Mouse (Mus musculus) brain, adult 2 months (tissue): Measurements from ENCODE around the gene Mdfic.
A peak's percentile ranks its signal among the peaks of the same experiment; 100 is the strongest.
"Not testable (repeated sequence)": the region's sequence is repeated elsewhere in the genome, so short reads cannot be mapped to it uniquely, and the experiment has no call there.

Experiments used
- DNase-seq: peaks from one replicate; pipeline ENCODE4 v3.0.0; 2011; ENCODE audit warnings: low read depth, low spot score

The Mdfic gene

DNA sequence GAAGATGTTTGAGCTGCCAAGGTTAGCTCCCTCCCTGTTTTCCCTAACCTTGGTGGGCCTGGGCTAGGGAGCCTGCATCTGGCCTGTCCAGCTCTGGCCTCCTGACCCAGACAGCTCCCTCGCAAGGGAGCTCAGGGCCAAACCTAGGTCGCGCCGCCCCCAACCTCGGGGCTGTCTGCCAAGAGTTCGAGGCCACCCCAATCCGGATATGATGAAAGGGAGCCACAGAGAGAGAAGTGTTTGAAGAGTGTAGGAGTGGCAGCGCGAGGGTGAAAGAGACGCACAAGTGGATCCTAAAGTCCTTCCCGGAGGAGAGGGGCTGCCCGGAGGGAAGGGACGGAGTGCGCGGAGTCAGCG is at the start of gene Mdfic:
Gene Mdfic (plus strand): TSS at position 201 of the 357 bp plus-strand sequence.
- no peak for DNase-seq

DNA sequence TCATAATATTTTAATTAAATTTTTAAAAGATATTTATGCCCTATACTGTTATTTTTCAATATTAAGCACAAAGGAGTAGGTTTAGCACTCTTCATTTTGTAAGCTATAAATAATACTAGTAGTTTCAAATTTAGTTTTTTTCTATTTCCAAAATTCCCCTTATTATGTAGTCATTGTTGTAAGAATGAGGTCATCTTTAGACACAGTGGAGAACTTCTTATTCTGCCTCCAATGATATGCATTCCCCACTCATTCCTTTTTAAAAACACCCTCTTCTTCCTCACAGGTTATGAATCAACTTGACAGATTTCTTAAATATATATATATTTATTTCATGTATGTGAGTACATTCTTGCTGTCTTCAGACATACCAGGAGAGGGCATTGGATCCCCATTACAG is 49.1 kb upstream of the Mdfic start:
- no peak for DNase-seq

DNA sequence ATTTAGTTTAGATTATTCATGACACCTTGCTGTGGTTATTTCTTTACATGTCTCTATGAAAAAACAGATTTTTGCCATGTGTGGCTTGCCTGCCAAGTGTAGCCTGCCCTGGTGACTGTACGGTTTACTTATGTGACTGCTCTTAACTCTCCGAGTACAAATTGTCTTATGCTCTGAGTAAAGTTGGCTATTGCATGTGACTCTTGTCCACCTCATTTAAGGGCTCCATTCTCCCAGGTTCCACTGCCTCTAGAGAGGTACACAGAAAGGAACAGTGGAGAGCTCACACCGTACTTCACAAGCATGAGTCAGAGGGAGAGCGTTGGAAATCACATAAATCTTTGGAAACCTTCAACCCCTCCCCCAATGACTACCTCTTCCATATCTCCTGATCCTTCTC is 10.4 kb upstream of the Mdfic start:
- no peak for DNase-seq

DNA sequence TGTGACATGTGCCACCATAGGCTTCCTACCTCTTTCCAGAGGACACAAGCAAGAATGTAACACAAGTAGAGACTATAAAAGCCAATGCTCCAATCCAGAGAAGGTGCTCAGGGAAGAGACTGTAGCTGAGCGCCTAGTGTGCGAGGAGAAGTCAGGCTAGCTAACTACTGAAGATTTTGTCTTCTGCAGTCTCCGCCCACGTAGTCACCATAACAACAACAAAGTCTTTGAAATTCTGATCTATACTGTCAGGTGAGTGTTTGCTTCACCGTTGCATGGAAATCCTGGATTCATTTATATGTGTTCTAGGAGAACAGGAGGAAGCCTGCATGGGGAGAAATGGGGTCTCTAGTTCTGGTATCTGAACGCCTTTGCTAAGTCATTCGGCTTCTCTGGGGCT is 9.8 kb upstream of the Mdfic start:
- no peak for DNase-seq

DNA sequence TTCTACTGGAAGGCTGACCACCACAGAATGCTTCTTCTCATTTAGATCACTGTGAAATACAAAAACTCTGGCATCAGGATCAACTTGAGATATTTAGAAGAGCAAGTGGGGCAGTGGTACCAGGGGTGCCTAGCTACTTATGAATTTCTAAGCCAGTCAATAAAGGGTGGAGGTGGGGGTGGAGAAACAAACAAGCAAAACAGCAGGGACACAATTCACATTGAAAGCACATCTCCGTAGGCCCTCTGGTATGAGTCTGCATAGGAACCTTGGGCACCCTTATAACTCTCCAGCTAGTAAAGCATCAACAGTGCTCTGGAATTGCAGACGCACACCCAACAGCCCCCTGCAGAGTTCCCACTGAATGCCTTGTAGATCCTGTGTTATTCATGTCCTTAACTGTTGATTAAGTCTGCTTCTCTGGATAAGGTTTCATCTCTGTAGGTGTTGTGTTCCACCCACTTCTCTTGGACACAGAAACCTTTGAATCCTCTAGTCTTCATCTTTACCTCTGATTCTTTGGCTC is 7.5 kb upstream of the Mdfic start:
- no peak for DNase-seq

DNA sequence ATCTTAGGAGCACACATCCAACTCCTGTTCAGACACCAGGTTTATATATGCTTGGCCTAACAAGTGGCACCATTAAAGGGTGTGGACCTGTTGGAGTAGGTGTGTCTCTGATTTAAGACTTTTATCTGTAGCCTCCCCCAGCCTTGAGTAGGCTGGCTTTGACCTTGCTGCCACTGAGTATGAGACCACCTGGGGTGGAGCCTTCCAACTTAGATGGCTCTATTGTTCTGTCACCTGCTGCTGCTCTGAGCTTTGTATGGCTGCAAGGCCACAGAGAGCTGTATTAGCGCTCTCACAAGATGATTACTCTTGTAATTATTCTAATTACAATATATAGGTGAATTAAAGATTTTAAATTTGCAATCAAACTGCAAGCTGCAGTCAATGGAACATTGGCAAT is 6.4 kb upstream of the Mdfic start:
- not testable (repeated sequence) for DNase-seq

DNA sequence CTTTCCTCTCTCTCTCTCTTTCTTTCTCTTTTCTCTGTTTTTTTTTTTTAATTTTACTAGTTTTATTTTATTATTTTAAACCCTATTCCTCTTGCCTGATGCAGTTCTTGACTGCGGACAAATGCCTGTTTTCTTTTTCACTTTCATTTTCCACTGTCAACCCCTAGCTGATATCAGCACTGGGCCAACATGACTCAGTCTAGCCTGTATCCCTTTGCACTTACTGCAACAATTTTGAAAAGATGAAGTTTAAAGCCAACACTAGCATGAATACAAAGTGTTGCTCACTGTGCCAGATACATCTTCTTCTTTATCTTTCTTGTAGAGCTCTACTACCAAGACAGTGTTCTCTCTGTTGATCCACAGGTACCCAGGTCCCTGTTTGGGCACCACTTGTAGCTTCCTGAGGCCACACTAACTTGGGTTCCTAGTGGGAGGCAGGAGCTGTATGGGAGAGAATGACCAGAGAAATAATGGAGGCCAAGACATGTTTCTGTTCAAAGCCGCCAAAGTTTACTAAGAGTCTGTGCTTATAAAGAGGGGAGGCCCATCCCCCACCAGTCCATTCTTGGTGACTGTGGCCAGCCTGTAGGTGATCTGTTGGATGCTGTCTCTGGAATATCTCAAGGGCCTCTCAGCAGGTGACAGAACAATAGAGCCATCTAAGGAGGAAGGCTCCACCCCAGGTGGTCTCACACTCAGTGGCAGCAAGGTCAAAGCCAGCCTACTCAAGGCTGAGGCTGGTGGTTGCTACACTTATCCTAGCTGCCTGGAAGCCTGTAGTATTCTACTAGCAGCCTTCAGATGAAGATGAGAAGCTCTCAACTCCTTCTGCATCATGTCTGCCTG is 5.2 kb upstream of the Mdfic start:
- no peak for DNase-seq

DNA sequence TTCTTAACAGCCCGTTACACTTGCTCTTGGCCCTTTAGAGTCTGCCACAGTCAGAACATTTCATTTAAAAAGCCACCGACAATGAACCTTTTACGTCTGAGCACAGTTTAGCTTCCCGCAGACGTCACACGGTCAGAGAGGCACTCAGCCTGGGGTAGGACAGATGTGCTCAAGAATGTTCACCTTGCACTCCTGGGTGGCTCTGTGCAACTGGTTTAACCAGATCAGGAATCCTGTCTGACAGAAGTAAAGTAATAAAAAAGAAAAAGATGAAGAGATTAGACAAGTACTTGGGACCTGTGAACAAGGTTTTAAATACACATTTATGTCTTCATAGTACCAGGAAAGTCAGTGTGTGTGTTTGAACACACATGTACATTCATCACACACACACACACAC is 542 bp upstream of the Mdfic start:
- no peak for DNase-seq

DNA sequence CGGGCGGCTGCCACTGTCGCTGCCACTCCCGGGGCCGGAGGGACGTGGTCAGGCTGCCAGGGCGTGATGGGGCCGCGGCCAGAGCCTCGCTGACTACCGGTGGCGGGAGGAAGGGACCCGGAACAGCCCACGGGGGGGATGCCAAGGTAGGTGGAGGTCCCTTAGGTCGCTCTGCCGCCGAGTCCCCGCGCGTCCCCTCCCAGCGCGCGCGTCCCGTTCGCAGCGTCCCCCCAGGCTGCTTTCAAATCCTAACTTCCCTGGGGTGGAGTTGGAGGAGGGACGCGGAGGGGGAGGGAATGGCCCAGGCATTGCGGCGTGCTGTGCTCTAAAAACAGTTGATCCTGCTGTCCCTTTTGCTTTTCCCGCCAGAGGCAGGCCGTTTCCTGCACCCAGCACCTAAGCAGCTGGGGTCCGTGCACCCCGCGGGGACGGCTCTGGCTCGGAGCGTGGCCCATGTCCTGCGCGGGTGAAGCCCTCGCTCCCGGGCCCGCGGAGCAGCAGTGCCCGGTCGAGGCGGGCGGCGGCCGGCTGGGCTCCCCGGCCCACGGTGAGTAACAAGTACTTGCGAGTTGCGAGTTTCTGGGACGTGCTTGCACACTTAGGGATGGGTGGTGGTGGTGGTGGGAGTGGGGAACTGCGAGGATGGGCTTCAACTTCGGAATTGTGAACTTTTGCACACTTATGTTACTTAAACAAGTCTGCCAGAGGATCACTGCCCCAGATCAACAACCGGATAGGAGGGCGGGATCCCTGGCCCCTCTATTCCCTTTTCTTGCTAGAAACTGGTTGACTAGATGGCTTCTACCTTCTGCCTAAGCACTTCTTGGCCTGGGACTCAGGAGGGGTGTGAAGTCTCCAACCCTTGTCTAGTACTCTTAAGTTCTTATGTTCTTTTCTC is 606 bp downstream of the Mdfic start:
- DNase-seq, result no peak

DNA sequence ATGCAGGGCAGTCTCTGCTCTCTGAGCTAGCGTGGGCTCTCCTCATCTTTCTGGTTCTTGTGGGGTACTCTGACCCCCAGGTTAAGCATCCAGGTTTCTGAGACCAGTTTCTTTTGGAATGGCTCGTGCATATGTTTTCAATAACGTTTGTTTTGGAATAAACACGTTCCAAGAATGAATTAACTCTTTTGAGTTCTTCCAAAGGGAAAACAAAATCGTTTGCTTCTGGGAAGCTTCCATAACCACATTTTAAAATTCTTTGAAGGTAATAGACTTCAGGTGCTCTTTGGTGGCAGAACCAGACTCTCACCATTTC is 1.2 kb downstream of the Mdfic start:
- DNase-seq, result no peak

DNA sequence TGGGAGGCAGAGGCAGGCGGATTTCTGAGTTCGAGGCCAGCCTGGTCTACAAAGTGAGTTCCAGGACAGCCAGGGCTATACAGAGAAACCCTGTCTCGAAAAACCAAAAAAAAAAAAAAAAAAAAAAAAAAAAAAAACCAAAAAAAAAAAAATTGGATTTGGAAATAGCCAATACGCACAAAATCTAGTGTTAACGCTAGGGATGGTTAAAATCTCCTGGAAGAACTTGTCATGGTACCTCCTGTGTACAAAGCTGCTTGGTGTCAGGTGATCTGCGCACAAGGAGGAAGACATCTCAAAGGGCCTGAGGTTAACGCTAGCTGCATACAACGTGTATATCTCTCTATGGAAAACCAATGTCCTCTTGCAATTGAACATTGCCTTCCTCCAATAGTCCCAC is 2.2 kb downstream of the Mdfic start:
- DNase-seq, result not testable (repeated sequence)

DNA sequence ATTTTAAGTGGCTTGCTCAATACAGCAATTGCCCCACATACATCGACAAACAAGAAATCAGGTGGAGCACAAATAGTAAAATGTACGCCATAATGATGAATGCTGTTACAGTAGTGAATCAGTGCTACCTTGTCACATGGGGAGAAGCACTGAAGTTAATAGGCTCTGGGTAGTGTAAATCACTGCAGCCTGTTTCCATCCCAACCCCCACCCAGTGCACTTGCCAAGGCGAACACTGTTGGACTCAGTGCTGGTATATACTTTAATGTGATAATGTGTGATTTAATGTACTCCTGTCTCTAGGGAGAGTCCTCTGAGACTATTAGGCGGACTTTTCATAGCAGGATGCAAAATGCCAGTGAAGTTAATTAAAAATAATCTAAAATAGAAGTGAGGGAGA is 3.8 kb downstream of the Mdfic start:
- DNase-seq, result no peak

DNA sequence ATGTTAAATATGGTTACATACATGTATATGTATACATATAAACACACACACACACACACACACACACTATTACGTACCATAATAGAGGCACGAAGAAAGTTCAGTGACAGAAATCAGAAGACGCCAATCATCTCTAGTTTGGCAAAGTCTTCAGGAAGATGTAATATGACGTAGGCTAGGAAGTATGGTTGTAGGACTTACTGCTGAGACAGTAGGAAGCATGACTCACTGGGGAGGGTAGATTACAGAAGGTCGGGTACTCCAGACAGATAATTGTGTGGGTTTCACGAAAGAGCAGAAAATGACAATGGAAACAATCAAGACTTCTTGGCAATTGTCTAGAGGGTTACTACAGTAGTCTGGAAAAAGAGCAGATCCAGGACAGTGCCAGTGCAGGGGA is 6.0 kb downstream of the Mdfic start:
- DNase-seq, result no peak

DNA sequence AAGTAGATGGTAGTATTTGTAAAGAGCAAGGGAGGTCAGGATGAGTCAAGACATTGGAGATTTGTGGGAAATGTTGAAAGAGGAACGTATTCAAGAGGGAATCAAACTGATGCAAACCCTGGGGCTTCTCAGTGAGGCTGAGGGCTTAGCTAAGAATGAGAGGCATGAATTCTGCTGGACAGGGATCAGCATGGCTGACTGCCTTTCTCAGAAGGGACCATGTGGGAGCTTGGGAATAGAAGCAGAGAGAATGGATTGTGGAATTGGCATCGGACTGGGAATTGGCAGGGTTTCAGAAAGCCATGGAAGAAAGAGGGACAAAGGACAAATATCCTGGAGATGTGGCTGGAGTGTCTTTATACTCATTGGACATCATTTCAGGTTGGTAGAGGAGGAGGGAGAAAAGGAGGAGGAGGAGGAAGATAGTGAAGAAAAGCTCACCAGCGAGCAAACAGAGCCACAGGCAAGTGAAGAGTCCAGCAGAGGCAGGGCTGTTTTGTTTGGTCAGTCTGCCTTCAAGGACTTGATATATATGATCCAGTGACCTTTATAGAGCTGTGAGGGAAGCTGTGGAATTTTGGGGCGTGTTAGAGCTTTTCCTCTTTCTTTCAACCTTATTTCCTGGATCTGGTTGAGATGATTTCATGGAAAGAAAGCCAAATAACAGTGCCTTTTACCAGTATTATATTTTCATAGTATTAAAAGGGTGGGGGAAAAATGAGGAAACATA is 7.4 kb downstream of the Mdfic start:
- no peak for DNase-seq

DNA sequence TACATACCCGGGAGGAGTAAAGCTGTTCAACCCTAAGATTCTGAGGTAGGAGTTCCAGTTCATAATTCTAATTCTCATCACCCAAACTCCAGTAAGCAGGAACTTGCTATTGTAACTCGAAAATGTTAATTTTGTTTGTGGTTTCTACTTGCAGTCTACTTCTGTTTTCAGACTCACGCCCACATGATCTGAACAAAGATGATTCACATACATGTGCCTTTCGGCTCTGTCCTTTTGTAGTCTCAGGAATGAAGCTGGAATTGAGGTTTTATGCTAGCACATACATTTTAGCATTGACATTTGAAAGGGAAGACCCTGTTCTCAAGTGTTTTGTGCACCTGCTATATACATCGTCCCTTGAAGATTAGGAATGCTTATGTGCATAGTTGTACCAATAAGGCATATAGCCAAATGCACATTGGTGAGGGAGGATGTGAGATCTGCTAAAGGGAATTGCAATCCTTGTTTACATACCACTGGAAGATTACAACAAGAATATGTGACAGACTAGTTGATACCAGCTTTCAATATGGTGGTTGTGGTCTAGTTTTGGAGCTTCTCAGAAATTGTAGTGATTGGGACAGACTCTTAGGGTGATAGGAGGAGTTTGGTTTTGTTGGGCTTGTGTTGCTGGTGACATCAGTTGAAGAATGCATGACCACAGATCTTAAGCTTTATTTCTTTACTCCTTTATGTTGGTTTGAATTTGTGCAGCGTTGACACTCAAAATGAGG is 8.6 kb downstream of the Mdfic start:
- peak; percentile 27 for DNase-seq

DNA sequence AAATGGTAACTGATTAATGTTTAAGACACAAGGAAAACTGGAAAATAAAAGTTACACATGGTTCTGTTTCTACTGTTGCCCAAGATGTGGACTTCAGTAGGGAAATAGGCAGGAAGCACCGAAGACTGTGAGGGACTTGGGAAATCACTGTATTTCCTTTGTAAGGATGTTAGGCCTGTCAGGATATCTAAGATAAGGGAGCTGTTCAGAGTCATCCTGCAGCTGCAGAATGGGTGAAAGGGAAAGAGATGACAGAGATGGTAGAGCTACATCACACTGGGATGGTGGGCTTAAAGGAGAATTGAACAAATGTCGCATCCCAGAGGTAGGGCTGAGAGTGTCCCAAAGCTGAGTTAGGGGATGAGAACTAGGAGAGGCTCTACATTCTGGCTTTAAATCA is 9.8 kb downstream of the Mdfic start:
- DNase-seq, result no peak

DNA sequence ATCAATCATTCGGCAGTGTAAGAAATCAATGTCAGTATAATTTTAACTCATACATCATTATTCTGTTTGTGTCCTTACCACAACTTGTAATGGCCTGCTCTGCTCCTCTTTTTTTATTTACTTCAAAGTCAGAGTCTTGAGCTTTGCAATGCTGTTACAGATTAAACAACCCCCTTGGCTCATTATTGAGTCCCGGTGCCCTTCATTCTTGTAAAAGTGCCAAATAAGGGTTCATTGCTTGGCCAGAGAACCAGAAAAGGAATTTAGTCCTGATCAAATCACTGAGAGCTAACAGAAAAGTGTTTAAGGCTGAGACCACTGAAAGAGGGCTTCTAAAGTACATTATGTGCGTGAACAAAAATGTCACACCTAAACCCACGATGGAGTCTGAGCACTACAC is 10.2 kb downstream of the Mdfic start:
- no peak for DNase-seq

DNA sequence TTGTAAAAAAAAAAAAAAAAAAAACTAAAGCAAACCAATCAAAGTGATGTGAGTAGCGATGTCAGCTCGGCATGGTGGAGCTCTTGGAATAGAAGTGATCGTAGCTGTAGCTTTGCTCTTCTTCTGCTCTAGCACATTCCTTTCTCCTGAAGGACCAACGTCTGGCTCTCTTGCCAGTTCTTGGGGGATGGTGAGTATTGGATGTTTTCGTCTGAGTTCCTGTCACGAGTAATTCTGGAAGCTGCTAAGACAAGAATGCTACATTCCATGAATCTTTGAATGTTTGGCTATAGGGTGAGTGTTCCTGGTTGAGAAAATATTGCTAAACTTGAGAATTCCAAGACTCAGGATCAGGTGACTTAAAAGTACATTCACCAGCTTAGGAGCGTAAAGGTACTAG is 11.0 kb downstream of the Mdfic start:
- DNase-seq, result no peak

DNA sequence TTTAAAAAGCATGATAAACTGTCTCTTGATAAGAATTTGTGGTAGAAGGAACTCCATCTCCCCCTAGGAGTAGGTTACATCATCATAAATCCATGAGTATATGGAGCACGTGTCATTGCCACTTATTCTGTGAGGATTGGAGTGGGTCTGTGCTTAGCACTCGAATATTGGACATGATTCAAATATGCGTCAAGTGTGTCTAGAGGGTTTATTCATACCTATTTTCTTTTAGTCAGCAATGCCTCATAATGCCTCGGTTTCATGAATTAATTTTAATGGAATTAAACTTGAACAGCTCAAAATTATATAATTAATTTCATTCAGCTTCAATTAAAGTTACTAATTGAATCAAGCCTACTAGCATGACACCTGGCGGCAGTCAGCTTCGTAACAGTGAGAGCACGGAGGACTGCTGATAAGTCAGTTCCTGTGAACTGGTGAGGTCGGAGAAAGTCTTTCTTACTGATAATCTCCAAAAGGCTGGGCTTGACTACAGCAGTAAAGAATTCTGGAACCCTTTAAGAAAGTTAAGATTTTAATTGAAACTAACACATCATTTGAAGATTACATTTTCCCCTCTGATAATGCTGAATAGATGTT is 17.0 kb downstream of the Mdfic start:
- DNase-seq, result peak; percentile 18

DNA sequence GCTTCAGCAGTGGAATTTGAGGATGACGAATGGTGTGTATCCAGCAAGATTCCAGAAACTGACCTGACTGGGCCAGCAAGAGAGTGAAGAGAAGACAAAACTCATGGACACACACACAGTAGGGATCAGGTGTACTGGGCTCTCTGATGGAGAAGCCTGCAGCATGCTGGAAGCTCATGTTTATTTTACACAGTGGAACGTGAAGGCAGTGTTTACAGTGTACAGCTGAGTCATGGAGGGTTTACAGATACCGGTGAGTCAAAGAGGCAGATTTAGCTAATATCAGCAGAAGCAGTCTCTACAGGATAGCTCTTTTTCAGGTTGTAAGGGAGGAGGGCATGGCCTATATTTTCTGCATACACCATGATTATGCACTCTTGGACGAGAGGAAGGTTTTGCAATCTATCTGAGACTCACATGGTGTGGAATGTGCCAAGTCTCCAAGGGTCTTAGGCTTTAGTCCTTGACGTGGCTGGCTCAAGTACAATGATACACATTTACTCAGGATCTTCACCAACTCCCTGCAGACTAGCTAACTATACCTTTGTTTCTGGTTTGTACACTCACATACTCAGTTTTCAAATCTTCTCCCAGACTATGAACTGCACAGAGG is 18.0 kb downstream of the Mdfic start:
- no peak for DNase-seq

DNA sequence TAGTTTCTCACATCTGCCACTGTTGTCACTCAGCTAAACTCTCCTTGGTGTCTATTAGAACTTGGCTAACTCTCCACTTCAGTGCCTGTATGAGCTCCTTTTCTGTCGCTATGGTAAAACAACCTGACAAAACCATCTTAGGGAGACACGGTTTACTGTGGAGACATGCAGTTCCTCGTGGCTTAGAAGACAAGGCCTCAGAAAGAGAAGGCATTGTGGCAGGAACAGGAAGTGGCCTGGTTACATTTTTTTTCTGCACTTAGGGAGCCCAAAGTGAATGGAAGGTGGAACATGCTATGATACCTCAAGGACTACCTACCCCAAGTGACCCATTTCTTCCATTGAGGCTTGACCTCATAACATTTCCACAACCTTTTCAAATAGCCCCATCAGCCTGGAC is 18.7 kb downstream of the Mdfic start:
- DNase-seq, result no peak
